Mouse (Mus musculus) embryonic facial prominence, embryonic 11.5 days (tissue): Measurements from ENCODE around the gene Macrod2. TPM values are rescaled to one million over a fixed set of nuclear protein-coding genes. Genes with fewer than 3 reads are reported as not detected.

ENCODE experiments used
- ATAC-seq: fragments of 200-750 bp; cut with Nextera tagmentation; replicated peaks from 2 replicates; pipeline ENCODE4 v1.8.0; 2017; ENCODE audit warnings: low read depth; ENCODE audit not compliant: insufficient number of reproducible peaks, low FRiP score, low TSS enrichment
- DNase-seq: peaks from one replicate; pipeline ENCODE4 v3.0.0-alpha.2; 2015; ENCODE audit warnings: low spot score
- H3K27ac ChIP-seq: fragments of 300-500 bp; sonication (generic); replicated peaks from 2 replicates; pipeline ENCODE4 v1.5.1; 2014; ENCODE audit warnings: mild to moderate bottlenecking, low read depth, low read length, control low read depth
- H3K27me3 ChIP-seq: fragments of 300-500 bp; sonication (generic); 2 replicates; pipeline ENCODE4 v1.6.1; 2014; ENCODE audit warnings: mild to moderate bottlenecking, low read length, moderate library complexity, mixed read lengths; ENCODE audit not compliant: control insufficient read depth, insufficient read depth
- H3K36me3 ChIP-seq: fragments of 300-500 bp; sonication (generic); replicated peaks from 2 replicates; pipeline ENCODE4 v1.6.1; 2014; ENCODE audit warnings: low read depth, mild to moderate bottlenecking, low read length, moderate library complexity, mixed read lengths; ENCODE audit not compliant: control insufficient read depth, insufficient read depth
- H3K4me1 ChIP-seq: fragments of 300-500 bp; sonication (generic); 2 replicates; pipeline ENCODE4 v1.6.1; 2014; ENCODE audit warnings: low read length, mixed read lengths; ENCODE audit not compliant: control insufficient read depth, insufficient read depth
- H3K4me2 ChIP-seq: fragments of 300-500 bp; sonication (generic); 2 replicates; pipeline ENCODE4 v1.6.1; 2014; ENCODE audit warnings: low read depth, mild to moderate bottlenecking, control low read depth, low read length, moderate library complexity
- H3K4me3 ChIP-seq: fragments of 300-500 bp; sonication (generic); 2 replicates; pipeline ENCODE4 v1.5.1; 2014; ENCODE audit warnings: low read depth, low read length, control low read depth
- H3K9ac ChIP-seq: fragments of 300-500 bp; sonication (generic); replicated peaks from 2 replicates; pipeline ENCODE4 v1.6.1; 2014; ENCODE audit warnings: mild to moderate bottlenecking, control low read depth, low read length
- H3K9me3 ChIP-seq: fragments of 300-500 bp; sonication (generic); replicated peaks from 2 replicates; pipeline ENCODE4 v1.6.1; 2016; ENCODE audit warnings: mild to moderate bottlenecking, low read length, inconsistent platforms, mixed read lengths; ENCODE audit not compliant: control insufficient read depth
- WGBS: fragments of 180-500 bp; shearing (Covaris S2); extraction: QIAGEN DNeasy Blood & Tissue Kit; methylation state at CpG from one replicate; pipeline ENCODE4 v1.1.7; 2014; 5-methylcytosine and 5-hydroxymethylcytosine counted together
- polyA plus RNA-seq: library from polyadenylated mRNA; unstranded; fragments of >200 nt; fragmentation: Nextera tagmentation; extraction: Ambion mirVana; gene quantifications from 2 replicates; pipeline ENCODE4 v1.2.1, GENCODE M21; 2014

Macrod2 gene
- polyA plus RNA-seq, 1 experiment from 2014 or later: 33.8 TPM

DNA sequence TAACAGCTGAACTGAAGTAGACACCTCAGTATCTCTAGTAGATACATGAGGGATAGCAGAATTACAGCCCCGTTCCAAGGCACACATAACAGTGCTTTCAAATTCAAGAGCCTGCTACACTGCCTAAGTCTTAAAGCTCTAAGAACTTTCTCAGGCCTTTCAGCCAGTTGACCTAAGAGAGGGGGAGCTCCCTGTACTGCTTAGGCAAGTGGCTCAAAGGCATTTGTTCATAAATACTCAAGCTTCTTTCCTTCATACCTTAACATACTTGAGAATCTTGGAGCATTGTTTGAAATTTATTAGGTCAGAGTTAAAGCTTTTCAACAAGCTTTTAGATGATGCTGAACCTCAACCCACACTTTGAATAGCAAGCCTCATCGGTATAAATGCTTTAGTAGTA, 363.8 kb downstream of the Macrod2 start:
- H3K27me3 ChIP-seq: no peaks in the 10 kb centered on the region
- H3K36me3 ChIP-seq: no peaks in the 10 kb centered on the region
- ATAC-seq (no peak), DNase-seq (no peak)
- no peaks in the 10 kb centered on the region for H3K9me3 ChIP-seq
- H3K4me2 ChIP-seq: no peak overlapping the region
- no peak overlapping the region for H3K9ac ChIP-seq
- no peak overlapping the region for H3K27ac ChIP-seq
- H3K4me3 ChIP-seq: no peak overlapping the region
- WGBS: 92% methylated on average over 2 of the region's 2 CpGs
- no peaks in the 10 kb centered on the region for H3K4me1 ChIP-seq

DNA sequence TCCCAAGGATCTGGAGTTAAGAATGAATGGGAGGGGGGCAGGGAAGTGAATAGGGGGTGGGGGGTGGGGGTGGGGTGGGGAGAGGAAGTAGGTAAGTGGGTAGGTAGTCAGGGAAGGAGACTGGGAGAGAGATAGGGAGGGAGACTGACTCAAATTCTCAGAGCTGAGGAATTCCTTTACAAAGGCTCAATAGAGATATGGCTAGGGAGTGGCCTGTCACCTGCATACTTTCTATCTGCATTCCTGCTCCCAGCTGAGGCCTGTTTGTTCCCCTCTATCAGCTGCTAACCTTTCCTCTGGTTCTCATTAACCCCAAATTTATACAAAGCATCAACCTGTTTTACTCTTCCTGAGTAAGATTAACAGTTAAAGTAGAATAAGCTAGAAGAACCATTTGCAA, 364.6 kb downstream of the Macrod2 start:
- no peak overlapping the region for H3K27ac ChIP-seq
- no peaks in the 10 kb centered on the region for H3K27me3 ChIP-seq
- no peaks in the 10 kb centered on the region for H3K4me1 ChIP-seq
- H3K36me3 ChIP-seq: no peaks in the 10 kb centered on the region
- H3K4me2 ChIP-seq: no peak overlapping the region
- H3K4me3 ChIP-seq: no peak overlapping the region
- DNase-seq (no peak), ATAC-seq (no peak)
- H3K9me3 ChIP-seq: no peaks in the 10 kb centered on the region
- H3K9ac ChIP-seq: no peak overlapping the region

DNA sequence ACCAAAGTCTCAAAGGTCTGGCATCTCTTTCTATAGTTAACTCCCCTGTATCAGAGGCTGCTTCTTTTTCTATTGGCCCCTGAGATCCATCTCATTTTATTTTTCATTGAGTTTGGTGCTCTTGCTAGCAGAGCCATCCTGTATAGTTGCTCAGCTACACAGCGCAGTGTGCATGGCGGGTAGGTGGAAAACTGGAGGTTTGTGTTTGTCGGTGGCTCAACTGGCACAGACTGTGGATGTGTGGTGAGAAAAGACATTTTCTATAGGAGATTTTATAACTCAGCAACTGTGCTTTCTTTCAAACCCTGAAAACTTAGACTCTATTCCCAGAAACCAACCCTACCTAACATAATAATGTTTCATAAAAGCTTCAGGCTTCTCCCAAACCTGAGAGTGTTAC, 365.0 kb downstream of the Macrod2 start:
- ATAC-seq (no peak), DNase-seq (no peak)
- Histone ChIP-seq H3K4me3 (no peak overlapping the region), H3K27me3 (no peaks in the 10 kb centered on the region), H3K4me2 (no peak overlapping the region), H3K9ac (no peak overlapping the region), H3K36me3 (no peaks in the 10 kb centered on the region), H3K27ac (no peak overlapping the region), H3K9me3 (no peaks in the 10 kb centered on the region), H3K4me1 (no peaks in the 10 kb centered on the region)
- WGBS: 92% methylated on average over 3 of the region's 3 CpGs

DNA sequence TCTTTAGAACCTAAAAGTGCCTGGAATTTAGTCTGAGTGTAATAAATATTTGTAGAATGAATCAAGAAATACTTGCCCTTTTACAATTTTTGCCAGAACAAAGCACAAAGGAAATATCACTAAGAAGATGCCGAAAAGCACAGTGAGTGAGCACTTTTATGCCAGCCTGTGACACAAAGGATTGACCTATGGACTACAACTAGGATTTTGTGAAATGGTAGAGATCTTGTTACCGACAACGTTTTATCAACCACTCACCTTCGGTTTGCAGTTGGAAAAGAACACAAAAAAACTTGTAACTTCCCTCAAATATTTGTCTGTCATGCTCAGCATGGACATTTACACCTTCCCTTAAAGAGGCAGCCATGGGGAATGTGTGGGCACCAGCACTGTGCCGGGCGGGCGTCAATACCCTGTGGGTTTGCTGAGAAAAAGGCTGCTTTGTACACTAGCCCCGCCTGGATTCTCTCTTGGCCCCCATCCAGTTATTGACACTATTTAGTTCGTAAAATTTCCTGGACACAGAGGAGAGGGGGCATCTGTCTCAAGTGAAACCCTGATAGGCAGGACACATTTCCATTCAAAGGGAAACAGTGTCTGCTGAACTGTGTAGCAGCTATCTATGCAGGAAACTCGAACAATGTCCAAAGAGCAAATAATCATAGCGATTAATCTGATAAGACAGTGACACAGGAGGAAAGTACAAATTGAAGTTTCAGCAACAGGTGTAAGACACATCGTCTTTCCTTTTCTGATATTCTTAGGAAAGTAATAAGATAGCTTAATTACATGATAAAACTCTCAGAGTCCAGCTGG, 368.2 kb downstream of the Macrod2 start:
- DNase-seq (no peak), ATAC-seq (no peak)
- Histone ChIP-seq H3K27me3 (no peaks in the 10 kb centered on the region), H3K36me3 (no peaks in the 10 kb centered on the region), H3K4me3 (no peak overlapping the region), H3K4me1 (no peaks in the 10 kb centered on the region), H3K9me3 (no peaks in the 10 kb centered on the region), H3K4me2 (no peak overlapping the region), H3K27ac (no peak overlapping the region), H3K9ac (no peak overlapping the region)
- WGBS: 72% methylated on average over 12 of the region's 12 CpGs

DNA sequence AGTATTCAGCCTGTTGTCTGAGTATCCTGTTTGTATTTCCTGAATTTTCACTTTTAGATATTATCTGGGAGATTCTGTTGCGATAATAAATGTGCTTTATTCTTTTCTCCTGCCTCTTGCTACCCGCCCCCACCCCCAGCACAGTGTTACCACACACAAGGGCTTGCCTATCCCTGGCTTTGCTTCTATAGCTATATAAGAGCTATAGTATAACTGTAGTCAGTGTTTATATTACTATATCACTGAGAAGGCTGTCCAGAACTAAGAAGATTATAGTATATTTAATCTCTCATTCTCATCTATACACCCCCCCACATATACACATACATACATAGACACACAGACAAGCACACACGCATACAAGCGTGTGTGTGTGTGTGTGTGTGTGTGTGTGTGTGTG, 374.4 kb downstream of the Macrod2 start:
- no peaks in the 10 kb centered on the region for H3K27me3 ChIP-seq
- H3K4me1 ChIP-seq: no peaks in the 10 kb centered on the region
- no peak overlapping the region for H3K4me3 ChIP-seq

DNA sequence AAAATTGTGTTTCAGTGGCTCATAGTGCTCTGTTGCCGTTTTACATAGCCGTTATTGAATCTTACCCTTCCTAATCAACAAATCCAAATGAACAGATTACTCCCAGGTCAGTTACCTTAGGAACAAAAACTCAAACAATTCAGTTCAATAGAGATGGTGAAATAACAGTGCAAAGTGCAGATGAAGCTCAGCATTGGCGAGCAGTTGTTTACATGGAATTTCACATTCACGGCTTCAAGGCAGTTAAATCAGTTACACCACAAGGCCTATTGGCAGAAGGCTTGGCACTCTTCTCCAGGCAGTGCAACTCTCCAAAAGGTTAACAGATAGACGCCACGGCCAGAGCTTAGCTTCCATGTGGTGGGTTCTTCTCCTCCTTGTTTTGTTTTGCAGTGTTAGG, 377.7 kb downstream of the Macrod2 start:
- H3K9ac ChIP-seq: no peak overlapping the region
- no peak overlapping the region for H3K27ac ChIP-seq
- H3K4me3 ChIP-seq: no peak overlapping the region
- H3K36me3 ChIP-seq: no peaks in the 10 kb centered on the region
- no peak overlapping the region for H3K4me2 ChIP-seq
- H3K27me3 ChIP-seq: no peaks in the 10 kb centered on the region
- ATAC-seq (no peak), DNase-seq (no peak)
- WGBS: 87% methylated on average over 6 of the region's 6 CpGs
- H3K9me3 ChIP-seq: no peaks in the 10 kb centered on the region
- no peaks in the 10 kb centered on the region for H3K4me1 ChIP-seq

More for the DNA sequence above, 374.4 kb downstream of the Macrod2 start:
- H3K27ac ChIP-seq: no peak overlapping the region
- no peaks in the 10 kb centered on the region for H3K9me3 ChIP-seq
- 92% methylated on average over 4 of the region's 4 CpGs for WGBS
- ATAC-seq (no peak), DNase-seq (no peak)
- no peak overlapping the region for H3K4me2 ChIP-seq
- H3K36me3 ChIP-seq: no peaks in the 10 kb centered on the region
- no peak overlapping the region for H3K9ac ChIP-seq

DNA sequence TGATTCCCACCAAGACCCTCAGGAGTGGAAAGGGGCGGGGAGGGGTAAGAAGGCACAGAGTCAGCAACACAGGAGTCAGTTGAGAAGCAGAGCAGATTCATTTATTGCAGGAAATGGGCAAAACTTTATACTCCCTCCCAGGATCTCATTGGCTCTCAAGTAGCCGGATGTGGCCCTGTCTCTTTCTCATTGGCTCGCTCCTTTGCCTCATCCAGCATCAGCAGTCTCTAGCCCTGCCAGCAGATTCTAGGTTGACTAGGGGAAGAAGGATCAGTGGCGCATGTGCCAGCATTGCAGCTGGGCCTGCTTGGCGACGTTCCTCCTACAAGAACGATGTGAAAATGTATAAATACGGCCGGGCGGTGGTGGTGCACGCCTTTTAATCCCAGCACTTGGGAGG, 378.3 kb downstream of the Macrod2 start:
- no peaks in the 10 kb centered on the region for H3K9me3 ChIP-seq
- no peak overlapping the region for H3K4me3 ChIP-seq
- no peak overlapping the region for H3K27ac ChIP-seq
- DNase-seq (no peak), ATAC-seq (no peak)
- no peak overlapping the region for H3K4me2 ChIP-seq
- H3K36me3 ChIP-seq: no peaks in the 10 kb centered on the region
- no peak overlapping the region for H3K9ac ChIP-seq
- no peaks in the 10 kb centered on the region for H3K27me3 ChIP-seq
- WGBS: 92% methylated on average over 11 of the region's 11 CpGs
- H3K4me1 ChIP-seq: no peaks in the 10 kb centered on the region

DNA sequence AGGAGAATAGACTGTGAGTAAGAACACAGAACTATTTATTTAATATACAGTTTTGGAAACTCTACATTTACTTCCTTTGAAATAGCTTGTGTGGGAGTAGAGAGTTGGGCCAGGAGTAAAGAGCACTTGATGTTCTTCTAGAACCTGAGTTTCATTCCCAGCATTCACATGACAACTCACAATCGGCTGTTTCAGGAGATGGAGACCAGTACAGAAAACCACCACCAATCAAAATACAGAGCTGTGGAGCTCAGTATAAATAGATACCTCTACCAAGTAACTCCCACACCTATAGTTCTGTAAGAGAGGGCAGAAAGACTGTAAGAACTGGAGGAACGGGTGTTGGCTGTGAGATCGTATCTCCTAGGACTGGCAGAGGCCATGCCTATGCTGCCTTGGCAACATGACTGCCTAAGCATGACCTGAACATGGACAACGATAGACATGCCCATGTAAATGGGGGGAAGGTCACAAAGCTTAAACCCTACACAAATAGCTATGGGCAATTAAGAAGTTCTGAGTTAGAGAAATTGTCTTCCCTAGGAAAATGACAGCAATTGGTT, 379.8 kb downstream of the Macrod2 start:
- H3K27me3 ChIP-seq: no peaks in the 10 kb centered on the region
- no peak overlapping the region for H3K4me3 ChIP-seq
- DNase-seq (no peak), ATAC-seq (no peak)
- H3K27ac ChIP-seq: no peak overlapping the region
- no peak overlapping the region for H3K9ac ChIP-seq
- WGBS: 83% methylated on average over 4 of the region's 4 CpGs
- no peak overlapping the region for H3K4me2 ChIP-seq
- H3K4me1 ChIP-seq: no peaks in the 10 kb centered on the region
- H3K9me3 ChIP-seq: no peaks in the 10 kb centered on the region
- no peaks in the 10 kb centered on the region for H3K36me3 ChIP-seq
